Mouse (Mus musculus) mesoderm, embryonic 11.5 days (tissue): Measurements from ENCODE around the gene Kif5a.

ENCODE experiments used
- DNase-seq: peaks from one replicate; pipeline ENCODE4 v3.0.0-alpha.2; 2012; ENCODE audit warnings: low read depth, low spot score

Kif5a gene

GRCm38 (mm10) chr10:127266112-127267091 is 3.3 kb upstream of the Kif5a start, which contains the start of gene Dctn2:
Gene Dctn2 (plus strand): TSS chr10:127266368.
- DNase-seq = peak; percentile 96

- DNase-seq = no peak
Observed at GRCm38 (mm10) chr10:127265727-127266111, 2.6 kb upstream of the Kif5a start.

GRCm38 (mm10) chr10:127264971-127265370 is 1.8 kb upstream of the Kif5a start:
- DNase-seq = no peak

- no peak for DNase-seq
Observed at GRCm38 (mm10) chr10:127264336-127264735, 1.2 kb upstream of the Kif5a start.

GRCm38 (mm10) chr10:127263631-127264030 is 483 bp upstream of the Kif5a start:
- no peak for DNase-seq

GRCm38 (mm10) chr10:127261706-127262547 is 1.2 kb downstream of the Kif5a start:
- no peak for DNase-seq

GRCm38 (mm10) chr10:127258489-127258888 is 4.7 kb downstream of the Kif5a start:
- no peak for DNase-seq

GRCm38 (mm10) chr10:127257790-127258189 is 5.4 kb downstream of the Kif5a start:
- no peak for DNase-seq

- DNase-seq = peak; percentile 78
Observed at GRCm38 (mm10) chr10:127255625-127256345, 7.4 kb downstream of the Kif5a start.

- no peak for DNase-seq
Observed at GRCm38 (mm10) chr10:127250810-127251209, 12.3 kb downstream of the Kif5a start.

GRCm38 (mm10) chr10:127238241-127238824 is 24.8 kb downstream of the Kif5a start:
- DNase-seq = no peak

- DNase-seq = no peak
Observed at GRCm38 (mm10) chr10:127236541-127236940, 26.6 kb downstream of the Kif5a start.

- no peak for DNase-seq
Observed at GRCm38 (mm10) chr10:127233141-127233540, 30.0 kb downstream of the Kif5a start.

GRCm38 (mm10) chr10:127231741-127232140 is 31.4 kb downstream of the Kif5a start:
- DNase-seq = no peak

GRCm38 (mm10) chr10:127230693-127231092 is 32.5 kb downstream of the Kif5a start:
- no peak for DNase-seq

- peak; percentile 80 for DNase-seq
Observed at GRCm38 (mm10) chr10:127228897-127229296, 34.3 kb downstream of the Kif5a start.

- DNase-seq = no peak
Observed at GRCm38 (mm10) chr10:127227163-127227562, 36.0 kb downstream of the Kif5a start.

- peak; percentile 34 for DNase-seq
Observed at GRCm38 (mm10) chr10:127226318-127226895, 36.7 kb downstream of the Kif5a start.

GRCm38 (mm10) chr10:127225732-127226131 is 37.4 kb downstream of the Kif5a start:
- DNase-seq = no peak

GRCm38 (mm10) chr10:127225213-127225612 is 37.9 kb downstream of the Kif5a start:
- no peak for DNase-seq

- no peak for DNase-seq
Observed at GRCm38 (mm10) chr10:127218339-127218738, 44.8 kb downstream of the Kif5a start.
